Mouse (Mus musculus): ENCODE measurements at regions not wholly inside any gene's neighbourhood (a gene's known extent, or its start where the extent isn't known, plus 50 kb on each side); places are given as distances from the start of the nearest gene placed in this dataset.

DNA sequence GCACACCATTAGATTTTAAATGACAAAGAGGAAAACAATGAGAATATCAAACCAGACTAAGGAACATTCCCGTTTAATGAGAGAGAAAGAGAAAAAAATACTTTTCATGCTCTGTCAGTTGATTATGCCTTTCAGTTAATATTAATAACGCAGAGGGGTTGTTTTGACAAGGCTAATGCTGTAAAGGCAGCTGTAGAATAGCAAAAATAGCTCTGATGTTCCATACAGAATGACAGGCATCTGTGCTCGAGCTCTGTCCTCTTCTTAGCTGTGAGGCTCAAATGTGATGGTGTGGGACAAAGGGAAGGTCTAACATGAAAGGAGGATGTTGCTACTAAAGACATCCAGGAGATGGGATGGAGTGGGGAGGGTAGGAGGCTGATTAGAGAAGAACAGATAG, 87.1 kb upstream of the Fam3c start:
- DNase-seq (ENCODE audit: low spot score) = no peak

DNA sequence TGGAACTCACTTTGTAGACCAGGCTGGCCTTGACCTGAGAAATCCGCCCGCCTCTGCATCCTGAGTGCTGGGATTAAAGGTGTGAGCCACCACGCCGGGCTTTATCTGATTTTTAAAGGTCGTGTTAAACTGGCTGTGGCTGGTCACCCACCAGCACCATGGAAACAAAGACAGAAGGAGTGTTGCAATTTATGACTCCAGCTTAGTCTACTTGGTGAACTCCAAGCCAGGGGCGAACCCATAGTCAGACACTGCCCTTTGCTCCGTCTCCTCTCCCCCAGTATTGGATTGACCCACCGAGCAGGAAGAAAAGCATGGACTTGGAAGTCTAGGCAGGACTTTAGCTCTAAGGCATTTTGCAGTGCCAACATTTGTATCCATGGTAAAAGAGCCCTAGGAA, 86.5 kb upstream of the Fam3c start:
- no peak for DNase-seq (ENCODE audit: low spot score)

DNA sequence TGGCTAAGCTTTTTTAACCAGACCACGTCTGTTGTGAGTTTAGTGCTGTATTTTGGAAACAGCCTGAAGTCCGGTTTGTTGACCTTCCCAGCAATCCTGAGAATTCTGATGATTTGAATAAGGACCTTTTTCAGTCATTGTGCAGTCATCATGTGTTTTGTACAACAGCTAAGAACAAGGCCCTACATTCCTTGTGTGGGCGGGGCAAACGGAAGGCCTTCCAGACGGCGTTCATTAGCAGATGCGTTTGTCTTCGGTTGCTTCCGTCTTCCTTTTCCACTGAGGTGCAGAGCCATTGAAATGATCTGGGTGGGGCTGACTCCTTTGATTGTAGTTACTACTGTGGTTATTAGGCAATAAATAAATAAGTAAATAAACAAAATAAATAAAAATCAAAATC, 83.8 kb upstream of the Fam3c start:
- no peak for DNase-seq (ENCODE audit: low spot score)

DNA sequence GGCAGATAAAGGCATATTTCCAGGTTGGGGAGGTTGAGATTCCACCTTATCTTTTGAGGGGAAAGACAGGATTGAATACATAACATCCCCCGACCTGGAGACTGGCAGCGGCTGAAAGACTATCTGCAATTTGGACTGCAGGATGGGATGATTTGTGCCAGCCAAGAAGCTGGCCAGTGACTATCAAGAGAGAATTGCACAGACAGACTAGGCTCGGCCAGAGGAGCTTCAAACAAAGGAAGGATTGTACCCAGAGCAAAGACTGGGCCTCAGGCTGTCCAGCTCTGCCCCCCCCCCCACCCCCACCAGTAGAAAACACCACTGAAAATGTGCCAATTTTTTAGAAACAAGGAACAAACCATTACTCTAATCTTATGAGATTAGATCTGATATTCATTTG, 73.0 kb upstream of the Fam3c start:
- no peak for DNase-seq (ENCODE audit: low spot score)

DNA sequence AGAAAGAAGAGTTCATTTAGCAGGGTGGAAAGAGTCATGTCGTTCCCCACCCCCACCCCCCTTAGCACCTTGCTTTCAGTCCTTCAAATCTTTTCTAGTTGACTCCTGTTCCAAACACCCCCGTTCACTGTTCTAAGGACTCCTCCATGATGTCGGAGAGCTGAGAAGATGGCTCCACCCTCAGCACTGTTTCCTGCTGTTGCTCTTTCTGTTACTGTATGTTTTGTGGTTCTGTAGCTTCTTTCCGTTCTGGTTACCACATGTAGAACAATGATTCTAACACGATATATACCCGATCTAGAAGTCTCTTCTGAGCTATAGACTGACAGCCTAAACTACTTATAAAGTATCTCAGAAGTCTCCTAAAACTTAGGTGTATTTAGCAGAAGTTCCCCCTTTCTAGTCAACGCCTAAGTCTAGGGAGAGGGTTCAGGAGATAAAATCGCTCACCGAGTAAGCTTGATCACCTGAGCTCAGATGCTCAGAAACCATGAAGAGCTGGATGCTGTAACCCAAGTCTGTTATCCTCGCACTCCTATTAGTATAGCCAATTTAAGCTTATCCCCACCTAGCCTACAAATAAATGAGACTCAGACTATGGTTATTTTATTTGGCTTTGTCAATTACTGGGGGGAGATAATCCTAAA, 68.2 kb upstream of the Fam3c start:
- peak; percentile 77 for DNase-seq (ENCODE audit: low spot score)

DNA sequence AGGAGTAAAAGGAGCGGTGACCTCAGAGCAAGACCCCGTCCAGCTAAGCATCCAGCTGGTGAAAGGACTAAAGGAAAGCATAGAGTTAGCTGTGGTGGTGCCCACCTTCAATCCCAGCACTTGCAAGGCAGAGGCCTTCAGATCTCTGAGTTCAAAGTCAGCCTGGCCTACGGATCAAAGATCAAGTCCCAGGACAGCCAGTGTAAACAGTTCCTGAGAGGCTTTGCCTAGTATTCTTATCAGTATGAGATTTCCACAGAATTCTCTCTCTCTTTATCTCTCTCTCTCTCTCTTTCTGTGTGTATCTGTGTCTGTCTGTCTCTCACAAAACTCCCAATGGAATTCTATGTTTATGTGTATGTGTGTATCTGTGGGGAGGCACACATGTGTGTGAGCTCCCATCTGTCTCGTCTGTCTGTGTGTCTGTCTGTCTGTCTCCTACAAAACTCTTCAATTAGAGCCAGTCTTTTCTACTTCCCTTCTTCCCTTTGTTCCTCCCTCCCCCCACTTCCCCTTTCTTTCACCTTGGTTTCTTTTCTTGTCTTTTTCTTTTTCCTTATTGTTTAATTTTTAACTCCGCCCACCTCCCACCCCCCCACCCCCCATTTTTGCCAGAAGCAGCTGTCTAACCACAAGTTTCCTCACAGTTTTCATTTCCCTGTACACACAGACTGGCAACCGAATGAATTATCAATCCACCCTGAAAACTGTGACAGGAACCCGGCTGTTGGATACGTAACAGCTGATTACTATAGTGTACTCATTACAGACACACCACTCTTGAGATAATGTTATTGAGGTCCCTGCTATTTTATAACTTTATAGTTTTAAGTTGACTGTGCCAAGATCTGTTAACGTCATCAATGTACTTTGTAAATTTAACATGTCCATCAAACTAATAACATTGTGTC, 67.3 kb upstream of the Fam3c start:
- DNase-seq (ENCODE audit: low spot score) = peak; percentile 36

DNA sequence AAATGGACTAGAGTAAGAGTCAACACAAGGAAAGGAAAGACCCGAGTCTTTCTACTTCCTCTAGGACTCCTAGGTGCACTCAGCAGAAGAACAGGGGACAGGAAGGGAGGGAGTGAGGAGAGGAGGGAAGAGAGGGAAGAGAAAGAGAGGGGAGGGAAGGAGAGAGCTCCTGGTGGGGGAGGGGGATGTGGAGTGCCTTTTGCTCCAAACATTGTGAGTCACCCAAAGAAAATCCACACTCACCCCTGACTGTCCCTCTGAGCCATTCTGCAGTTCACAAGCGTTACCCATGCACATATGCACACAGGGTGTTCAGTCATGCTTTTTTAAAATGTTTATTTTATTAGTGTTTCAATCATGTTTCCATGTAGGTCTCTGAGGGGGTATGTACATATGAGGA, 65.5 kb upstream of the Fam3c start:
- no peak for DNase-seq (ENCODE audit: low spot score)

DNA sequence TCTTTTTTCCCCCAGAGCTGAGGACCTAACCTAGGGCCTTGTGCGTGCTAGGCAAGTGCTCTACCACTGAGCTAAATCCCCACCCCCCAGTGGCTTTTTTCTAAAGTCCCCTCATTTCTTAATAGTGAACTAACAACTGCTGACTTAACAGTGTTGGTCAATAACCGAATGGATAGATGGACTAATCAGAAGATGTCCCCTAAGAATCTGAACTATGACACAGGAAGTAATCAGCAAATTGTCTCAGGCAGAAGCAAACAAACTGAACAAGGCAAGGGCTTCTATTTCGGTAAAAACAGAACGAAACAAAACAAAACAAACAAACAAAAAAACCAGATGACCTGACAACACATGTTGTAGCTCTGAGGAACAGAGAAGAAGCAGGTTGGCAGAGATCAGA, 62.2 kb upstream of the Fam3c start:
- no peak for DNase-seq (ENCODE audit: low spot score)

DNA sequence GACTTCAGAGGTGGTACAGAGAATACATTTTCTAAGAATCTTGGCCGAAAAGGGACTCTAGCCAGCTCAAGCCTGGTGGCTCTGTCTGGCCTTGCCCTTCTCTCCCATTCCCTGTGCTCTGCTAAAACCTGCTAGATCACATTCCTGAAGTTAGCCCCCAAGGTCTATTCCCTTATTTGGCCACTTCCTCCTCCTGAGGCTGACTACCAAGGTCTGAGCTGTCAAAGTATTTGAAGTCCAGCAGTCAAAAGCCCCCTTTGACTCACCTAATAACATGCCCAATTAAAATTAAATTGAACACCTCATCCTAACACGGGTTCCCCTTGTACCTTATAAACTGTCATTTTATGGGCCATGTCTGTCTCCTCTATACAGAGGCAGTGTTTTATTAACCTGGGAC, 61.1 kb upstream of the Fam3c start:
- DNase-seq (ENCODE audit: low spot score) = no peak

DNA sequence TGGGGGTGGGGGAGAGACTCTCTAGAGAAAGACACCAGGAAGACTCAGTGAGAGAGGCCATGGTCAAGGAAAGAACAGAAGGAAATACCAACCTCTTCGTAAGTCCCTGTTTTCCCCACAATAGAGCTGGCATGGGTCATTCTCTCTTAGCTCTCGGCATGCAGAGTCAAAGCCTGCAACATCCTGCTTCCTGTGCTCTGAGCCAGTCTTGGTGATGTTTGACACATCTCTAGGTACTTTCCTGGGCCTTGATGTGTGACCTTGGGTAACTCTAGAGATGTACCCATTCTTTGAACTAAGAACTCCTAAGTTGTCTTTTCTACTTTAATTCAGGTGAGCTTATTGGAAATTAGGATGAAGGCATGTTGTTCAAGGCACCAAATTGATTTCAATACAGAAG, 55.8 kb upstream of the Fam3c start:
- peak; percentile 54 for DNase-seq (ENCODE audit: low spot score)

DNA sequence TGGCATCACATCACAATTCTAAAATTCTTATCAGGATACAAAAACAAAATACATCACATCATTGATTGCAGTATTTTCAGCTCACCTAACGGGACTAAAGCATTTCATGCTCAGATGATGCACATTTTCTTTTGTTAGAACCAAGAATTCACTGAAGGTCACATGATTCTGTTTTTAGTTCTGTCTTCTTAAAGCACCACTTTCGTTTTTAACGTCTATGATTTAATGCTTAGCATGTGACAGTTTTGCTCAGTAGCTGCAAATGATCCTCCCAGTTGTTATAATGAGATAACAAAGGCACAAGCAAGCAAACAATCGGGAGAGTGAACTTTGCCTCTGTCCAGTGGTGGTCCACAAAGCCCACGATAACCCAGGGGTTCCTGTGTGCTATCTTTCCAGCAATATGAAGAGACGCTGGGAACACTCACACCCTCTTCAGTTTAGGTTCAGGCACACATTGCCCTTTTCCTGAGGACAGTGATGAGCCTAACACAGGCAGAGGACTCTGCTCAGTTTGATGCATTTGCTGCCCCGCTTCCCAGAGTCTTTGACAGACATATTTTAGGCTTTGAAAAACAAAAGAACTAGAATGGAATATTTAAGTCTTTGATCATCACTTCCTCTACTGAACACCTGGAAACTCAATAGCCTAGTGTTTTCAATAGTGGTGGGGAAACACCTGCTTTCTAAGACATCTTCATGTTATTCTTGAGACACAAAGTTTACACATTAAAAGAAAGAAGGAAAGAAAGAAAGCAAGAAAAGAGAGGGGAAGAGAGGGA, 53.0 kb upstream of the Fam3c start:
- DNase-seq (ENCODE audit: low spot score) = peak; percentile 13
